Mouse (Mus musculus) ES-E14 (cell line): ENCODE measurements around the gene Lsm5. TPM values are rescaled to one million over a fixed set of nuclear protein-coding genes. Genes with fewer than 3 reads are reported as not detected.

ENCODE experiments used
- DNase-seq: peaks from one replicate; pipeline ENCODE4 v3.0.0-alpha.2; 2013; ENCODE audit warnings: low read depth, low spot score
- H3K27ac ChIP-seq: 2 replicates; pipeline ENCODE4 v1.5.1; 2012; ENCODE audit warnings: low read depth, mild to moderate bottlenecking, low read length, moderate library complexity, mixed read lengths; ENCODE audit not compliant: poor library complexity, insufficient read depth, severe bottlenecking
- H3K36me3 ChIP-seq: 2 replicates; pipeline ENCODE4 v1.6.1; 2012; ENCODE audit warnings: mild to moderate bottlenecking, low read length, moderate library complexity, mixed read lengths; ENCODE audit not compliant: control insufficient read depth, poor library complexity, insufficient read depth, severe bottlenecking
- H3K4me1 ChIP-seq, 2 experiments: fragments of 150-350 bp in 1 of 2; sonication (generic) in 1 of 2; 2 replicates each; pipeline ENCODE4 v1.6.1; 2012; ENCODE audit warnings: low read length in 2 of 2, mild to moderate bottlenecking in 1 of 2, mixed read lengths in 1 of 2; ENCODE audit not compliant: control insufficient read depth in 2 of 2, insufficient read depth in 2 of 2, poor library complexity in 1 of 2
- H3K4me3 ChIP-seq, 2 experiments: fragments of 150-350 bp in 1 of 2; sonication (generic) in 1 of 2; 2 replicates each; pipeline ENCODE4 v1.5.1; 2012; ENCODE audit warnings: low read length in 2 of 2, low read depth in 1 of 2, mild to moderate bottlenecking in 1 of 2, mixed read lengths in 1 of 2; ENCODE audit not compliant: insufficient read depth in 1 of 2, poor library complexity in 1 of 2, severe bottlenecking in 1 of 2
- H3K9ac ChIP-seq: 2 replicates; pipeline ENCODE4 v1.6.1; 2012; ENCODE audit warnings: low read depth, mild to moderate bottlenecking, low read length, mixed read lengths; ENCODE audit not compliant: poor library complexity, insufficient read depth, severe bottlenecking
- H3K9me3 ChIP-seq: fragments of 150-350 bp; sonication (generic); 2 replicates; pipeline ENCODE4 v1.6.1; 2012; ENCODE audit warnings: low read depth, mild to moderate bottlenecking, low read length; ENCODE audit not compliant: control insufficient read depth, insufficient read depth
- CHD2 ChIP-seq: IDR thresholded peaks from 2 replicates; pipeline ENCODE4 v1.6.1; 2014; ENCODE audit warnings: mild to moderate bottlenecking, low read depth, low read length, inconsistent platforms
- HCFC1 ChIP-seq: IDR thresholded peaks from 2 replicates; pipeline ENCODE4 v1.6.1; 2012; ENCODE audit warnings: low read length, inconsistent platforms, borderline replicate concordance; ENCODE audit not compliant: insufficient read depth
- MAFK ChIP-seq: IDR thresholded peaks from 2 replicates; pipeline ENCODE4 v1.6.1; 2014; ENCODE audit warnings: mild to moderate bottlenecking, low read depth, low read length, inconsistent platforms; ENCODE audit not compliant: insufficient read depth
- ZC3H11A ChIP-seq: IDR thresholded peaks from 2 replicates; pipeline ENCODE4 v1.6.1; 2012; ENCODE audit warnings: low read depth, mild to moderate bottlenecking, inconsistent platforms, low read length, borderline replicate concordance
- ZNF384 ChIP-seq: IDR thresholded peaks from 2 replicates; pipeline ENCODE4 v1.6.1; 2012; ENCODE audit warnings: low read depth, low read length, inconsistent platforms
- in situ Hi-C, 2 experiments: fragments of 600-800 bp; cut with MboI; formaldehyde crosslinking; loops; one replicate each; pipeline ENCODE4 v1.15.1; 2025; ENCODE audit warnings: low sequenced_read_pairs in 2 of 2, inconsistent platforms in 1 of 2; ENCODE audit not compliant: unreplicated experiment in 2 of 2
- total RNA-seq: library from RNA; depleted of rRNA; stranded (reverse); fragments of 300-350 nt; gene quantifications from 2 replicates; pipeline ENCODE4 v1.2.3, GENCODE M21; 2012

Lsm5 gene
- total RNA-seq, 1 experiment: 122 TPM

DNA sequence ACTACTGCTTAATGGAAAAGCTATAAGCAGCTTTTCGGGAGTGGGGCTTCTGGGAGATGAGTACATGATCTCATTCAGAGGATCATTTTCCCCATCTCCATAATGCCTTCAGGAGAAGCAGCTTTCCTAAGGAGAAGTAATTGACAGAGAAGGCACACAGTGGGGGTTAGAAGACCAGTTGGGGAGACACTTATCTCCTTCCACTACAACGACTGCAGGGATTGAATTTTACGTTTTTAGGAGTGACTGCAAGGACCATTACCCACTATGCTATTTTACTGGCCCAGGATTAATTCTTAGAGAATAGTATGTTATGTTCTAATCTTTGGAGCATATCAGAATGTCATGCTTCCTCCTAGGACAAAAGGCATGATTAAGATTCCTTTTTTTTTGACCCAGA, 16.4 kb upstream of the Lsm5 start:
- Histone ChIP-seq H3K4me1 (0 out of 4 replicates have a peak, but pooled peaks cover 0 to 2% of the 10 kb centered on the region in 2 experiments), H3K4me3 (no peak overlapping the region), H3K9me3 (no peaks in the 10 kb centered on the region), H3K27ac (no peak overlapping the region), H3K36me3 (no peaks in the 10 kb centered on the region), H3K9ac (no peak overlapping the region)
- TF ChIP-seq CHD2 (no peak), ZNF384 (no peak), ZC3H11A (no peak)
- in situ Hi-C loops: no loop called here
- no peak for DNase-seq

DNA sequence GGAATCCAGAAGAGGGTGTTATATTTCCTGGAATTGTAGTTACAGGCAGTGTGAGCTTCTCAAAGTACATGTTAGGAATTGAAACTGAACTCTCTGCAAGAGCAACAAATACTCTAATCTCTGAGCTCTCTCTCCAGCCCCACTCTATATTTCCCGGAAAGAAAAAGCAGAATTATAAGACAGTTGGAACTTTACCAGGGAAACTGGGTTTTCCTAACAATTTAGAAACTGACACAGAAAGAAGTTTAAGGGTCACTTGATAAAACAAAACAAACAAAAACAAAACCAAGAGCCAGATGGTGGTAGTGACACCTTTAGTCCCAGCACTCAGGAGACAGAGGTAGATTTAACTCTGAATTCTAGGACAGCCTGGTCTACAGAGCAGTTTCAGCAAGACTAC, 14.6 kb upstream of the Lsm5 start:
- in situ Hi-C loops: no loop called here
- no peak for TF ChIP-seq ZC3H11A
- no peak for TF ChIP-seq CHD2
- TF ChIP-seq MAFK: no peak
- no peak for TF ChIP-seq HCFC1
- TF ChIP-seq ZNF384: no peak

DNA sequence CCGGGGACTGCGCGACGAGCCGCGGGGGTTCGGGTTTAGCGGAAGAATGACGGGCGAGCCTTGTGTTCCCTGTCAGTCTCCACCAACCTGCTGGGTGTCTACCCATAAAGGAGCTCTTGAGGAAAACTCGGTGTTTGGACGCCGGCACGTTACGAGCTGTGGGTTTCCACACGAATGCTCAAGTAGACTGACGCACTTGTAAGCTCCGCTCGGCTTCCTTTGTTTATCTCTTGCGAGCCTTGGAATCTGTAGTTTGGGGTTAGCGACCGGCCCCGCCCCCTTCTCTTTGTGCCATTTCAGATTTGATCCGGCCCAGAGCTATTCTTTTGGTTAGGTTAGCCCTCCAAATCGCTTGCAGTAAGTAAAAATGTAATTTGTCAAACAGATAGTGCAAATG, 10.8 kb upstream of the Lsm5 start:
- 0 out of 4 replicates have a peak, but pooled peaks cover 0 to 2% of the 10 kb centered on the region in 2 experiments for H3K4me1 ChIP-seq
- DNase-seq: peak; percentile 54
- in situ Hi-C loops: no loop called here
- H3K9ac ChIP-seq: peak overlapping the region; percentile 96
- TF ChIP-seq ZNF384 (no peak), ZC3H11A (no peak), MAFK (no peak), HCFC1 (no peak; the same call in 1 of the 2 replicates), CHD2 (no peak)
- no peaks in the 10 kb centered on the region for H3K36me3 ChIP-seq
- no peaks in the 10 kb centered on the region for H3K9me3 ChIP-seq
- peak overlapping the region; percentile 97 for H3K27ac ChIP-seq
- H3K4me3 ChIP-seq: peak overlapping the region; percentile 91 to 97

More for the DNA sequence above, 14.6 kb upstream of the Lsm5 start:
- Histone ChIP-seq H3K4me1 (0 out of 4 replicates have a peak, but pooled peaks cover 0 to 2% of the 10 kb centered on the region in 2 experiments), H3K4me3 (no peak overlapping the region), H3K36me3 (no peaks in the 10 kb centered on the region), H3K9ac (no peak overlapping the region), H3K27ac (no peak overlapping the region), H3K9me3 (no peaks in the 10 kb centered on the region)
- no peak for DNase-seq

DNA sequence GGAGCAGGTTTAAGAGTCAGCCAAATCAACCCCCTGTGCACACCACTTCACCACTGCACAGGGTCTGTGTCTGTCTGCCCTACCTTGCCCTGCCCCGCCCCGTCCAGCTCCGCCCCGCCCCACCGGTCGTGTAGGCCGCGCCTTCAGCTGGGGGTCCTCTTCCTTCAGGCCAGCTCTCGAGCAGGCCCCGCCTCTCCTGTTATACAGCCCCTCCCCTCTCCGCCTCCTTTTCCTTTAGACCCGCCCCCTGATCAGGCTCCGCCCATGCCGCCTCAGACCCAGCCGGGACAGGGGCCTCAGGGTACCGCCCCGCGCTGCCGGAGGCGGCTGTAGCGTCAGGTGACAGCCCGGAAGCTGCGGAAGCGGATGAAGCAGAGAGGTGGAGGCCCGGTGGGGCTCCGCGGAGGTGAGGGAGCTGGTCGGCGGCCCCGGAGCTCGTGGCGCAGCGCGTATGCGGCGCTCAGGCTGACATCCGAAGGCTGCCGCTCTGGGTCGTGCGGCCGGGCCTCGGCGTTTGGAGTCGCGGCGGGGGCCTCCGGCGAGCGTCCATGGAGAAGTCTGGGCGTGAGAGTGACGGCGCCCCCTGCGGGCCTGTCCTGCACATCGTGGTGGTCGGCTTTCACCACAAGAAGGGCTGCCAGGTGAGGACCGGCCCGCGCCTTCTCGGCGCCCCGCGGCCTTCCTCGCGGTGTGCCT, 10.2 kb upstream of the Lsm5 start, which contains the start of gene Avl9:
Avl9 (plus strand) TSS at position 326 of the 696 bp plus-strand sequence.
- no peaks in the 10 kb centered on the region for H3K36me3 ChIP-seq

More for the DNA sequence above, 10.2 kb upstream of the Lsm5 start, which contains the start of gene Avl9:
- H3K27ac ChIP-seq: peak within 1 kb of the TSS; percentile 97
- DNase-seq: peak; percentile 97
- H3K4me3 ChIP-seq: peak within 1 kb of the TSS; percentile 91 to 97
- TF ChIP-seq HCFC1: peak; percentile 56; the same call in 1 of the 2 replicates
- no peak for TF ChIP-seq ZNF384
- in situ Hi-C loops: no loop called here
- H3K9me3 ChIP-seq: no peaks in the 10 kb centered on the region
- peak within 1 kb of the TSS; percentile 96 for H3K9ac ChIP-seq
- 0 out of 4 replicates have a peak, but pooled peaks cover 0 to 2% of the 10 kb centered on the region in 2 experiments for H3K4me1 ChIP-seq
